Mouse (Mus musculus) heart, adult 2 months (tissue): ENCODE data around the gene Dbndd2.

Source experiments
- CTCF ChIP-seq: fragments of 200-600 bp; IDR thresholded peaks from 2 replicates; pipeline ENCODE4 v1.8.1; 2022; ENCODE audit warnings: antibody characterized with exemption, mild to moderate bottlenecking, moderate library complexity
- EP300 ChIP-seq: fragments of 200-500 bp; IDR thresholded peaks from 2 replicates; pipeline ENCODE4 v1.6.1; 2011; ENCODE audit warnings: low read depth, low read length, control low read depth; ENCODE audit not compliant: insufficient read depth
- POLR2A ChIP-seq: fragments of 200-500 bp; IDR thresholded peaks from 2 replicates; pipeline ENCODE4 v1.6.1; 2011; ENCODE audit warnings: mild to moderate bottlenecking, low read depth, low read length, control low read depth; ENCODE audit not compliant: insufficient read depth

DNA sequence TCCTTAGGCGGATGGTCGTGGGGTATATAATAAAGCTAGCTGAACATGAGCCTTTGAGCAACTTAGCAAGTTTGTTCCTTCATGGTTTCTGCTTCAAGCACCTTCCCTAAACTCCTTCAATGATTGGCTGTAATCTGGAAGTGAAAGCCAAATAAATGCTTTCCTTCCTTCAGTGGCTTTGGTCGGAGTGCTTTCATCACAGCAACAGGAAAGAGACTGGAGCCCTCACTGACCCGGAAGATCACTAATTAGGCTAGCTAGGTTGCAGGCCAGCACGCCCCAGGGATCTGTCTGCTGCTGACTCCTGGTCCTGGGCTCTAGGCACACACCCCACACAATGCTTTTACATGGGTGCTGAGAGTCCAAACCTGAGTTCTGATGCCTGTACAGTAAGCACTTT, 42.7 kb downstream of the Dbndd2 start:
- TF ChIP-seq EP300 (no peak), POLR2A (no peak), CTCF (no peak)
